Mouse (Mus musculus) liver, embryonic 12.5 days (tissue): ENCODE data around the gene Myo1d. TPM values are rescaled to one million over a fixed set of nuclear protein-coding genes. Genes with fewer than 3 reads are reported as not detected.

Source experiments
- ATAC-seq: fragments of 200-750 bp; cut with Nextera tagmentation; 2 replicates; pipeline ENCODE4 v1.8.0; 2017; ENCODE audit warnings: moderate number of reproducible peaks, mild to moderate bottlenecking, moderate library complexity
- H3K27ac ChIP-seq: fragments of 300-500 bp; sonication (generic); 2 replicates; pipeline ENCODE4 v1.5.1; 2016; ENCODE audit warnings: mild to moderate bottlenecking
- H3K27me3 ChIP-seq: fragments of 300-500 bp; sonication (generic); replicated peaks from 2 replicates; pipeline ENCODE4 v1.6.1; 2016; ENCODE audit warnings: mild to moderate bottlenecking, moderate library complexity
- H3K36me3 ChIP-seq: fragments of 300-500 bp; sonication (generic); 2 replicates; pipeline ENCODE4 v1.6.1; 2016; ENCODE audit warnings: mild to moderate bottlenecking, moderate library complexity
- H3K4me1 ChIP-seq: fragments of 300-500 bp; sonication (generic); 2 replicates; pipeline ENCODE4 v1.6.1; 2016
- H3K4me2 ChIP-seq: fragments of 300-500 bp; sonication (generic); 2 replicates; pipeline ENCODE4 v1.6.1; 2016; ENCODE audit warnings: mild to moderate bottlenecking, moderate library complexity
- H3K4me3 ChIP-seq: fragments of 300-500 bp; sonication (generic); 2 replicates; pipeline ENCODE4 v1.5.1; 2016; ENCODE audit warnings: mild to moderate bottlenecking, moderate library complexity
- H3K9ac ChIP-seq: fragments of 300-500 bp; sonication (generic); 2 replicates; pipeline ENCODE4 v1.6.1; 2016; ENCODE audit warnings: mild to moderate bottlenecking, moderate library complexity
- H3K9me3 ChIP-seq: fragments of 300-500 bp; sonication (generic); replicated peaks from 2 replicates; pipeline ENCODE4 v1.6.1; 2016; ENCODE audit warnings: mild to moderate bottlenecking, moderate library complexity
- WGBS: fragments of 180-500 bp; shearing (Covaris S2); methylation state at CpG from one replicate; pipeline ENCODE4 v1.1.7; 2016; ENCODE audit not compliant: insufficient replicate concordance; 5-methylcytosine and 5-hydroxymethylcytosine counted together
- polyA plus RNA-seq: library from polyadenylated mRNA; unstranded; fragments of >200 nt; fragmentation: Nextera tagmentation; extraction: Ambion mirVana; gene quantifications from 2 replicates; pipeline ENCODE4 v1.2.1, GENCODE M21; 2016

The Myo1d gene
- polyA plus RNA-seq, 1 experiment from 2014 or later: 6.5 TPM

DNA sequence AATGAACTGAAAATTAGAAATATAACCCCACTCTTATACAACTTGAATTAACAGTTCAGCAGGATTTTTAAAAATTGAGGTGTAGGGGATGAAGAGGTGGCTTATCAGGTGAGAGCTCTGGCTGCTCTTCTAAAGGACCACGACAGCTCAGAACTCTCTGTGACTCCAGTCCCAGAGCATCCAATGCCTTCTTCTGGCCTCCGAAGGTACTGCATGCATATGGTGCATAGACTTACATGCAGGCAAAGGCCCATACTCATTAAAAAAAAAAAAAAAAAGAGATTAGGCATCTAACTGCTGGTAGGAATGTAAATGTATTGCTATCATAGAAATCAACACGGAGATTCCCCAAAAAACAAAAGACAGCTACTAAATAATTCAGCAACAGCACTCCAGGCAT, 217.3 kb downstream of the Myo1d start:
- Histone ChIP-seq H3K4me1 (no peaks in the 10 kb centered on the region), H3K27me3 (no peaks in the 10 kb centered on the region), H3K9me3 (no peaks in the 10 kb centered on the region), H3K27ac (no peak overlapping the region), H3K36me3 (no peaks in the 10 kb centered on the region), H3K4me3 (no peak overlapping the region), H3K4me2 (no peak overlapping the region), H3K9ac (no peak overlapping the region)
- 33% methylated on average over 3 of the region's 3 CpGs for WGBS
- no peak for ATAC-seq

DNA sequence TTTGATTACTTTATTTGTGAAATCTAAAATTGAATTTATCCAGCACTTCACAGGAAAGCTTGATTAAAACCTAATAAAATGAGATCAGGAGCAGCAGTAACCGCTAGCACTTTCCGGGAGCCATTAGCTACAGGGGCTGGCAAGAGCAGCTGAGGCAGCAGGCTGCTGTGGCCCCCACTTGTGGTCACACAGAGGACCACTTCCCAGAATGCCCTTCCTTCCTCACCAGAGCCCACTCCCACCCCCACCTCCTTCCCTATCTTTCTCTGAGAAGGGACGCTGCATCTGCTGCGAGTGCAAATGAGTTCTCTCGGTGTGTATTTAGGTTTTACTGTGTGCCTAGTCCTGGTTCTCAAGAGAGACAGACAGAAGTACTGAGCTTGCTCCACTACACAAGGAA, 219.1 kb downstream of the Myo1d start:
- H3K27me3 ChIP-seq: no peaks in the 10 kb centered on the region

DNA sequence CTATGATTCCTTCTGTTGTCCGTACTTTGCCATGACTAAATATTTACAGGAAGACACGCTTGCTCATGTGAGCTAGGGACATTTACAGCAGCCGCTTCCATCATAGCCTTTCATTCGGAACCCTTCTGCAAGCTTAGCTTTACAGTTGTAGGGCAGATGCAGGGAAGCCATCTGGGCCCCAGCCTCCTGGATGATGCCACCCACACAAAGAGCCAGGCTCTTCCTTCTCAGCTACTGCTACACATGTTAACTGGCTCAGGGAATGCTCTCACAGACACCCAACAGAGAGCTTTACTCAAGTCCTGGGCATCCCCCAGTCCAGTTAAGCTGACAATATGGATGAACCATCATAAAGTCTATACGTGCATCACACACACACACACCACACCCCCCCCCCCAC, 224.4 kb downstream of the Myo1d start:
- Histone ChIP-seq H3K36me3 (no peaks in the 10 kb centered on the region), H3K9me3 (no peaks in the 10 kb centered on the region), H3K9ac (no peak overlapping the region), H3K4me3 (no peak overlapping the region), H3K4me1 (no peaks in the 10 kb centered on the region), H3K4me2 (no peak overlapping the region), H3K27me3 (0 out of 2 replicates have a peak, but pooled peaks cover 4% of the 10 kb centered on the region), H3K27ac (no peak overlapping the region)
- 82% methylated on average over 5 of the region's 5 CpGs for WGBS
- ATAC-seq: no peak

More for the DNA sequence above, 219.1 kb downstream of the Myo1d start:
- H3K27ac ChIP-seq: no peak overlapping the region
- H3K9me3 ChIP-seq: no peaks in the 10 kb centered on the region
- no peak overlapping the region for H3K9ac ChIP-seq
- H3K36me3 ChIP-seq: no peaks in the 10 kb centered on the region
- 23% methylated on average over 5 of the region's 5 CpGs for WGBS
- no peaks in the 10 kb centered on the region for H3K4me1 ChIP-seq
- no peak overlapping the region for H3K4me2 ChIP-seq
- no peak for ATAC-seq
- no peak overlapping the region for H3K4me3 ChIP-seq

DNA sequence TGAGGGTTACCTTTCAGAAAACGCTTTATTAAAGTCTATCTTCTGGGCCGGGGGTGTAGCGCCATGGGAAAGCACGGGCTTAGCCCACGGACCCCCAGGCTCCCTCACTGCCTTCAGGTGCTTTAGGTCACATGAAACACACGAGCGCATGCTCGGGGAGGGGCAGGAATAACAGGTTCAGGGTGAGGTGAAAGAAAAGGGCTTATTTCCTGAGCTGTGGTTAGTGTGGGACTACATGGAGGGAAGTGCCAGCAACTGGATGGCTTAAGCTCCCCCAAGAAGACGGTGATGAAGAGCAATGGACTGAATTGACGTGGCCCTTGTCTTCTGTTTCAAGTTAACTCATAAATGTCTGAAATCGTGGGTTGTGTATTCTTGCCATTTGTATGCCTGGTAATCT, 226.8 kb downstream of the Myo1d start:
- Histone ChIP-seq H3K9ac (no peak overlapping the region; the same call in 1 of the 2 replicates), H3K4me1 (no peaks in the 10 kb centered on the region), H3K9me3 (no peaks in the 10 kb centered on the region), H3K36me3 (no peaks in the 10 kb centered on the region), H3K27ac (no peak overlapping the region), H3K4me3 (no peak overlapping the region), H3K4me2 (no peak overlapping the region), H3K27me3 (0 out of 2 replicates have a peak, but pooled peaks cover 5% of the 10 kb centered on the region)
- no peak for ATAC-seq
- WGBS: 48% methylated on average over 11 of the region's 11 CpGs

DNA sequence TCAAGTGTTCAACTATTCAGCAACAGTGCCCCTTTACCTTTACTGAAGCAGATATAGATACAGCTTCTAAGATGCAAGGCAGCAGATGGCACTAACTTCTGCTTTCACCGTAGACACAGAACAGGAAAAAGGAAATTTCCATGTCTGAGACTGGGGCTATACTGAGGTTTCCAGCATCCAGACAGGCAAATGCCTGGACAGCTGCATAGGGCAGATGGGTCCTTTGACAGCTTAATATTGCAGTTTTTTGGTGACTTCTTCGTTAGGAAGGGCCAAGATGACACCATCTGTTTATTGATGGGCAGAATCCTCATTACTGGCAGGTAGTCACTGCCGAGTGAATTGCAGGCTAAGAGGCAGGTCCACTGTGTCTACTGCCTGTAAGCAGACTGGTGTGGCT, 228.2 kb downstream of the Myo1d start:
- H3K4me3 ChIP-seq: no peak overlapping the region
- no peaks in the 10 kb centered on the region for H3K36me3 ChIP-seq
- H3K9ac ChIP-seq: no peak overlapping the region
- H3K9me3 ChIP-seq: no peaks in the 10 kb centered on the region
- H3K4me2 ChIP-seq: no peak overlapping the region
- 0 out of 2 replicates have a peak, but pooled peaks cover 5% of the 10 kb centered on the region for H3K27me3 ChIP-seq
- H3K4me1 ChIP-seq: no peaks in the 10 kb centered on the region
- H3K27ac ChIP-seq: no peak overlapping the region
- no peak for ATAC-seq
- 27% methylated on average over 3 of the region's 3 CpGs for WGBS

DNA sequence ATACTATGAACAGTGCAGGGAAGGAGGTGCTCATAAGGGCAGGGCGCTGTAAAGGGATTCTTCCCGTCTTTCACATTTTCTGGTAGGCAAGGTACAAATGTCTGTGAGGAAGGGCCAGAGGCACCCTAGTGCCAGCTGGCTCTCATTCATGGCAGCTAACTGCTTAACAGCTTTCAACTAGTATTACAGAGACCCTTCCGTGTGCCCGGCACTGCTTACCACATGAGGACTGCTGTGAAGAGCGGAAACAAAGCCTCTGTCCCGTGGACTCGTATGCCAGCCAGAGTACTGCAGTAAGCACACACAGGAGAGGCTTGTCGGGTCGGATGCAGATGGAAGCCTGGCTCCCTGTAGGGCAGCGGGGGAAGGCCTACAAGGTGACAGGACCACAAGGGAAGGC, 229.6 kb downstream of the Myo1d start:
- Histone ChIP-seq H3K36me3 (no peaks in the 10 kb centered on the region), H3K27me3 (0 out of 2 replicates have a peak, but pooled peaks cover 5% of the 10 kb centered on the region), H3K4me3 (no peak overlapping the region), H3K27ac (no peak overlapping the region), H3K4me2 (no peak overlapping the region), H3K4me1 (no peaks in the 10 kb centered on the region), H3K9me3 (no peaks in the 10 kb centered on the region), H3K9ac (no peak overlapping the region)
- no peak for ATAC-seq
- WGBS: 79% methylated on average over 10 of the region's 10 CpGs

DNA sequence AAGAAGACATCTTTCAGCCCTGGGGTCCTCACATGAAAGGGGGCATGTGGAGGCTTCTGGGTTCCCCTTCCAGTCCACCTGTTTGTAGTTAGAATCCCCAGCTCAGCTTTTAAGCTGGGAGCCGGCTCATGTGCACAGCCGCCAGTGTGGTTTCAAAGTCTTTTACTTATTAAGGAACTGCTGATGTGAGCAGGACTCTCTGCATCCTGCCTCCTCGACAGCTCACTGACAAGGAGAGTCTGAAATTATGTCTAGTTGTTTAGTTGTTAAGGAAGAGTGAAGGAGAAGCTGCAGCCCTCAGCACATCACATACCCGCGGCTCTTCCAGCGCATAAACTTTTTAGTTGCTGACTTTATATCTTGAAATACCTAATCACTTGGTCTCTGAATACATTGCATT, 230.0 kb downstream of the Myo1d start:
- no peak for ATAC-seq
- Histone ChIP-seq H3K4me1 (no peaks in the 10 kb centered on the region), H3K9ac (no peak overlapping the region), H3K4me2 (no peak overlapping the region), H3K27ac (no peak overlapping the region), H3K4me3 (no peak overlapping the region), H3K36me3 (no peaks in the 10 kb centered on the region), H3K9me3 (no peaks in the 10 kb centered on the region), H3K27me3 (0 out of 2 replicates have a peak, but pooled peaks cover 5% of the 10 kb centered on the region)
- WGBS: 61% methylated on average over 6 of the region's 6 CpGs

DNA sequence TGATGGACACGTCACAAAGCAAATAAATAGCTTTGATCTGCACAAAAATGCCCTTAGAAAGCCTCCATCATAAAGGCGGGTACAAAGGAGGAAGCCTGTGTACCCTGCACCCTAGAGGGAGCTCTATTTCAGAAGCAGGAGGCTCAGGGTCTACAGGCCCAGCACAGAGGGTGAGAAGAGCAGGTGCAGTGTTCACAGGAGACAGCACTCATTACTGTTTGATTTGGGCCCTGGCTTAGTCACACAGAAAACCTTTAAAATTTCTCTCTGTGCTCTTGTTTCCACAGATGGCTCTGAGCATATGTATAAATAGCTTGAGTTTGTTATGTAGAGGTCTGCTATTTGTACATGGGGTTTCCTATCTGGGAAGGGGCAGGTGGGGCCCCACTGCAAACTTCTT, 233.6 kb downstream of the Myo1d start:
- no peaks in the 10 kb centered on the region for H3K9me3 ChIP-seq
- no peak for ATAC-seq
- H3K27me3 ChIP-seq: 0 out of 2 replicates have a peak, but pooled peaks cover 5% of the 10 kb centered on the region
- H3K9ac ChIP-seq: no peak overlapping the region
- no peak overlapping the region for H3K27ac ChIP-seq
- 58% methylated on average over 2 of the region's 2 CpGs for WGBS
- no peaks in the 10 kb centered on the region for H3K4me1 ChIP-seq
- H3K4me2 ChIP-seq: no peak overlapping the region
- no peaks in the 10 kb centered on the region for H3K36me3 ChIP-seq
- no peak overlapping the region for H3K4me3 ChIP-seq

DNA sequence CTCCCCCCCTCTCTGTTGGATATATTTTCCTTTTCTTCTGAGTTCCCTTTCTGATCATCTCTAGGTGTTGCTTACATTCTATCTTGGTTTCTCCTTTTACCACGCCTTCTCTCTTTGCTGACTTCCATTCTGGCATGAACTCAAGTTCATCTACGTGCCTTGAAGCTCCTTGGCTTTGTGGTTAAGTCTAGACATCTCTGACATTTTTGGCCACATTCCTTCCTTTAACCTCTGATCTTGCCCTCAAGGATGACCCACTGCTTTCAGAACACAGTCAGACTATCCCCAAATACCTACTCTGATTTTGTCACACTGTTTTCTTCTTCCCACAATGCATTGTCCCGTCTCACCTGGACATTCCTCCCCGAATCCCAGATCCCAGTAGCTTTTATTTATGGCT, 240.8 kb downstream of the Myo1d start:
- Histone ChIP-seq H3K4me1 (no peaks in the 10 kb centered on the region), H3K27me3 (peaks cover 4% of the 10 kb centered on the region; the same call in 1 of the 2 replicates), H3K9me3 (no peaks in the 10 kb centered on the region), H3K4me2 (no peak overlapping the region), H3K27ac (no peak overlapping the region), H3K9ac (no peak overlapping the region), H3K4me3 (no peak overlapping the region), H3K36me3 (no peaks in the 10 kb centered on the region)
- WGBS: 46% methylated on average over 4 of the region's 4 CpGs
- ATAC-seq: no peak

DNA sequence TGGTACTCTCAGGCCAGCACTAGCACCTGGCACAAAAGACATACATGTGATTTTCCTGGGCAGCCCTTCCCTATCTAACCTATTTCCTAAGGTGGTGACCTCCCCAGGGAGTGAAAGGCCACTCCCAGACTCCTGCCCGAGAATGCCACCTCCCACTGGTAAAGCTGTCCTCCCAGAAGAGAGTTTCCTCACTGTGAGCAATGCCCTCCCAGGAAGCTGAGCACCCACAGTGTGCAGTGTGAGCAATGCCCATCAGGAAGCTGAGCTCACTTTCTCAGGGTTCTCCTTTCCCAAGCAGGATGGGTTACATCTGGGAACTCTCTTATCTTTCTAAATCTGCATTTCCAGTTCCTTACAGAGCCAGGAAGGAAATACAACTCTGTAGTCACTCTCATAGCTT, 246.9 kb downstream of the Myo1d start:
- no peaks in the 10 kb centered on the region for H3K4me1 ChIP-seq
- ATAC-seq: no peak
- H3K27me3 ChIP-seq: peaks cover 4% of the 10 kb centered on the region; the same call in 1 of the 2 replicates
- no peak overlapping the region for H3K9ac ChIP-seq
- no peaks in the 10 kb centered on the region for H3K9me3 ChIP-seq
- H3K4me3 ChIP-seq: no peak overlapping the region
- H3K27ac ChIP-seq: no peak overlapping the region
- no peak overlapping the region for H3K4me2 ChIP-seq
- no peaks in the 10 kb centered on the region for H3K36me3 ChIP-seq
- 22% methylated on average over 1 of the region's 1 CpGs for WGBS

DNA sequence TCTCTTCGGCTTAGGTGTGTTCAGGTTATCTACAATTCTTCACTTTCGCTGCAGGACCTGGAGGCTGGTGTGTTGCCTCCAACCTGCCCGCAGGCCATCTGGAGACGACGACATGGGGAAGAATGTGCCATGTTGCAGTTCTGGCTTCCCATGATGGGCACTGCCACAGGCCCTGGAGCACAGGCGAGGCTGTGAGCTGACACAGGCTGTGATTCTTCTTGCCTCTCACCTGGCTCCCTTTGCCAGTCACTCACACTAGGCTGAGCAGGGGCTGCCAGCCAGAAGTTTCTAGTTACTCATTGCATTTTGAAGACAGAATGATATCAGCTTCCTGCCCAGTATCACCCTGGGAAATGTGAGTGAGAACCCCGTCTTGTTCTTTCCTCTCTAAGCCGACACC, 250.7 kb downstream of the Myo1d start:
- Histone ChIP-seq H3K27me3 (no peaks in the 10 kb centered on the region), H3K4me3 (no peak overlapping the region), H3K9me3 (no peaks in the 10 kb centered on the region), H3K4me1 (no peaks in the 10 kb centered on the region), H3K9ac (no peak overlapping the region), H3K4me2 (no peak overlapping the region), H3K27ac (no peak overlapping the region), H3K36me3 (no peaks in the 10 kb centered on the region)
- ATAC-seq: no peak
- 69% methylated on average over 8 of the region's 8 CpGs for WGBS

DNA sequence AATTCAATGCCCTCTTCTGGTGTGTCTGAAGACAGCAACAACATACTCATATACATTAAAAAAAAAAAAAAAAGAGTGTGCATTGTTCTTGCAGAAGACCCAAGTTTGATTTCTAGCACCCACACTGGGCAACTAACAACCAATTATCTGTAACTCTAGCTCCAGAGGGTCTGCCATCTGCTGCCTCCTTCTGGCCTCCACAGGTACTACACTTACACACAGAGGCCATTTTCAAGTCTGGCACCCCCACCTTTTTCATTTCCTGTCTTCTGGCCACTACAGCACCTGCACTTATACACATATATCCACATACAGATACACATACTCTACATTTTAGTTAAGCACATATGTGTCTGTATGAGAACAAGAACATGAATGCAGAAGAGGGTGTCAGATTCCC, 252.1 kb downstream of the Myo1d start:
- no peak for ATAC-seq
- no peak overlapping the region for H3K4me2 ChIP-seq

DNA sequence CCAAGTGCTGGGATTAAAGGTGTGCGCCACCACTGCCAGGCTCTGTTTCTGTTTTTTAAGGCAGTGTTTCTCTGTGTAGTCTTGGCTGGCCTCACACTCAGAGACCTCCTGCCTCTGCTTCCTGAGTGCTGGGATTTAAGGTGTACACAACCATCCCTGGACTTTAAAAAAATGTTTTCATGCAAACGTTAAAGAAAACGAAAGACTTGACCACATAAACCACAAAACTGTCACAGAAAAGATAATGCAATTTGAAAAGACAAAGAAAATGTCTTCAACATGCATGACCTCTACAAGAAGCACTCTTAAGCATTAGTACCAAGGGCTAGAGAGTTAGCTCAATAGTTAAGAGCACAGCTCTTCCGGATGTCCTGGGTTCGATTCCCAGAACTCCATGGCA, 255.6 kb downstream of the Myo1d start:
- Histone ChIP-seq H3K4me1 (peaks cover 9% of the 10 kb centered on the region), H3K9me3 (no peaks in the 10 kb centered on the region), H3K36me3 (no peaks in the 10 kb centered on the region), H3K4me3 (no peak overlapping the region), H3K27ac (no peak overlapping the region), H3K27me3 (no peaks in the 10 kb centered on the region), H3K9ac (no peak overlapping the region), H3K4me2 (no peak overlapping the region)
- ATAC-seq: no peak
- 52% methylated on average over 5 of the region's 5 CpGs for WGBS

More for the DNA sequence above, 252.1 kb downstream of the Myo1d start:
- Histone ChIP-seq H3K27me3 (no peaks in the 10 kb centered on the region), H3K9ac (no peak overlapping the region), H3K4me3 (no peak overlapping the region), H3K4me1 (peaks cover 8% of the 10 kb centered on the region), H3K27ac (no peak overlapping the region), H3K9me3 (no peaks in the 10 kb centered on the region), H3K36me3 (no peaks in the 10 kb centered on the region)
